Mouse (Mus musculus): ENCODE data around the gene Stoml3. TPM values are rescaled to one million over a fixed set of nuclear protein-coding genes. Genes with fewer than 3 reads are reported as not detected.

Gene Stoml3
- polyA plus RNA-seq, 1 experiment from 2014 or later, result 1.4 TPM

- Histone ChIP-seq H3K27ac (replicated peaks; ENCODE audit: low read depth, low read length) (no peak overlapping the region), H3K4me1 (ENCODE audit: control insufficient read depth, insufficient read depth, low read length) (0 out of 2 replicates have a peak, but pooled peaks cover 6% of the 10 kb centered on the region), H3K27me3 (replicated peaks; ENCODE audit: control insufficient read depth, insufficient read depth, low read length) (no peaks in the 10 kb centered on the region), H3K36me3 (ENCODE audit: control insufficient read depth, insufficient read depth, low read length) (peaks cover 14% of the 10 kb centered on the region), H3K9ac (ENCODE audit: low read depth, low read length) (no peak overlapping the region), H3K4me3 (ENCODE audit: low read depth, low read length) (no peak overlapping the region), H3K4me2 (ENCODE audit: low read depth, low read length) (no peak overlapping the region), H3K9me3 (ENCODE audit: control insufficient read depth, low read length) (no peaks in the 10 kb centered on the region)
- ATAC-seq (ENCODE audit: low read depth) (peak; percentile 60; the same call in 1 of the 2 replicates), DNase-seq (ENCODE audit: low spot score) (peak; percentile 48)
- WGBS, result 62% methylated on average over 10 of the region's 10 CpGs
Measured at GRCm38 (mm10) chr3:53486561-53486960, 1.9 kb upstream of the Stoml3 start.

- Histone ChIP-seq H3K4me2 (ENCODE audit: low read depth, low read length) (no peak overlapping the region), H3K27ac (replicated peaks; ENCODE audit: low read depth, low read length) (no peak overlapping the region), H3K4me1 (ENCODE audit: control insufficient read depth, insufficient read depth, low read length) (0 out of 2 replicates have a peak, but pooled peaks cover 6% of the 10 kb centered on the region), H3K4me3 (ENCODE audit: low read depth, low read length) (no peak overlapping the region), H3K36me3 (ENCODE audit: control insufficient read depth, insufficient read depth, low read length) (peaks cover 10% of the 10 kb centered on the region), H3K9me3 (ENCODE audit: control insufficient read depth, low read length) (no peaks in the 10 kb centered on the region), H3K27me3 (replicated peaks; ENCODE audit: control insufficient read depth, insufficient read depth, low read length) (no peaks in the 10 kb centered on the region), H3K9ac (ENCODE audit: low read depth, low read length) (no peak overlapping the region)
- ATAC-seq (ENCODE audit: low read depth), result 0 out of 2 replicates have a peak, but pooled peaks have one; percentile 19
- WGBS, result 64% methylated on average over 9 of the region's 9 CpGs
- no peak for DNase-seq (ENCODE audit: low spot score)
Measured at GRCm38 (mm10) chr3:53486996-53487576, 1.4 kb upstream of the Stoml3 start.

DNA sequence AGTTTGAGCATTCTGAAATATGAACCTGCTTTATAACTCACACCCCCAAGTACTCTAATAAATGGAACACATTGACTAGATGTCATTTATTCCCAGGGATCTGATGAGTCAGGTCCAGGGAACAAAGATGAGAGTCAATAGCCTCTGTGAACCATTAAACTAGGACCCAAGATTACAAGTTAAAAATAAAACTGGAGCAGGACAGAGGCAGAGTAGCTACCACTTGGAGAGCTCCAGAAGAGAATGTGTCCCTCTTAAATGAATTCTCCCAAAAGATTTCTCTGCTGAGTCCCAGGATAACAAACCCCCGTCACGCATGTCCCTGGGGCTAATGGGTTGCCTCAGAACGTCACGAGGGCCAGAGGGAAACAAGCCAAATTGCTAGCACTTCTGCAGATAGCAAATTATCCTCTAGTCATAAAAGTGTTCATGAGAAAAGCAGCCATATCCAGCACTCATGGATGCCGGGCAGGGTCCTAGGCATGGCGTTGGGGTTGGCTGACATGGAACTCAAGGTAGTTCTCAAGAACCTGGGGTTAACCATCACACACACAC lies 10.0 kb downstream of the Stoml3 start:
- 76% methylated on average over 6 of the region's 6 CpGs for WGBS
- ATAC-seq (ENCODE audit: low read depth), result no peak

DNA sequence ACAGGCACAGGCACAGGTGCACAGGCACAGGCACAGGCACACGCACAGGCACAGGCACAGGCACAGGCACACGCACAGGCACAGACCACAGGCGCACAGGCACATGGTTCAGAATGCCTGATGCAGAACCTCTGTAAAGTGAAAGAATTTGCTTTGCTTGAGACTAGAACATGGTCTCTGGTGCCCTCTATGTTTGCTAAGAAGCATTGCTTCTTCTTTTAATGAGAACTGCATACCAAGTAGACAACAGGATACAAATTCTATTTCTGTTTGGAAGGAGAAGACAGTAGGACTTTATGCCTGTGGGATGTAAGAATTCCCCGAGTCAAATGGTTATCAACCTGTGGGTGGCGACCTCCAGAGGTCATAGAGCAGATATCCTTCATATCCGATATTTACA lies 14.0 kb downstream of the Stoml3 start:
- ATAC-seq (ENCODE audit: low read depth) (peak; percentile 53; the same call in 1 of the 2 replicates), DNase-seq (ENCODE audit: low spot score) (peak; percentile 44)
- no peaks in the 10 kb centered on the region for H3K9me3 ChIP-seq (ENCODE audit: control insufficient read depth, low read length)
- no peaks in the 10 kb centered on the region for H3K27me3 ChIP-seq (replicated peaks; ENCODE audit: control insufficient read depth, insufficient read depth, low read length)
- no peaks in the 10 kb centered on the region for H3K36me3 ChIP-seq (ENCODE audit: control insufficient read depth, insufficient read depth, low read length)
- H3K9ac ChIP-seq (ENCODE audit: low read depth, low read length), result no peak overlapping the region
- no peak overlapping the region for H3K4me2 ChIP-seq (ENCODE audit: low read depth, low read length)
- no peak overlapping the region for H3K27ac ChIP-seq (replicated peaks; ENCODE audit: low read depth, low read length)
- 65% methylated on average over 6 of the region's 6 CpGs for WGBS
- no peak overlapping the region for H3K4me3 ChIP-seq (ENCODE audit: low read depth, low read length)
- H3K4me1 ChIP-seq (ENCODE audit: control insufficient read depth, insufficient read depth, low read length), result 0 out of 2 replicates have a peak, but pooled peaks cover 6% of the 10 kb centered on the region

More for the DNA sequence above, 10.0 kb downstream of the Stoml3 start:
- Histone ChIP-seq H3K4me3 (ENCODE audit: low read depth, low read length) (no peak overlapping the region), H3K9ac (ENCODE audit: low read depth, low read length) (no peak overlapping the region), H3K27me3 (replicated peaks; ENCODE audit: control insufficient read depth, insufficient read depth, low read length) (no peaks in the 10 kb centered on the region), H3K36me3 (ENCODE audit: control insufficient read depth, insufficient read depth, low read length) (no peaks in the 10 kb centered on the region), H3K9me3 (ENCODE audit: control insufficient read depth, low read length) (no peaks in the 10 kb centered on the region), H3K4me2 (ENCODE audit: low read depth, low read length) (no peak overlapping the region), H3K27ac (replicated peaks; ENCODE audit: low read depth, low read length) (no peak overlapping the region), H3K4me1 (ENCODE audit: control insufficient read depth, insufficient read depth, low read length) (0 out of 2 replicates have a peak, but pooled peaks cover 6% of the 10 kb centered on the region)
- DNase-seq (ENCODE audit: low spot score), result no peak

DNA sequence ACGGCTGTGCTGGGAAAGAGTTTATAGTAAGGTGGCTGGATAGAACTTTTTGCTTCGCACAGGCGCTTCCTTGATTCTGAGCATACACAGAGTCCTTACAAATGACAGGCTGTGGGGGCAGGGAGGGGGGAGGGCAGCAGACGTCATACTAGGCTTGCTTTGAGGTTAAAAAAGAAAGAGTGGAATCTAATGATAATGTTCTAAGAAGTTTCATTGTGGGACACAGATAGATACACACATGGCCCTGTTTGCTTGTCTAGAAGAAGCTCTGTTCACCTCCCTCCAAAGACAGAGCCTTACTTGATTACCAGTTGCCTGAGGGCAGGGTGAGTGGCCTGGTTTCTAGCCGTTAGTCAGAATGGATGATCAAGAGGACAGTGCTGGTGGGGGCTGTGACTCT lies 24.6 kb downstream of the Stoml3 start:
- ATAC-seq (ENCODE audit: low read depth) (no peak), DNase-seq (ENCODE audit: low spot score) (no peak)
- no peaks in the 10 kb centered on the region for H3K27me3 ChIP-seq (replicated peaks; ENCODE audit: control insufficient read depth, insufficient read depth, low read length)
- H3K4me3 ChIP-seq (ENCODE audit: low read depth, low read length), result no peak overlapping the region
- no peaks in the 10 kb centered on the region for H3K36me3 ChIP-seq (ENCODE audit: control insufficient read depth, insufficient read depth, low read length)
- no peaks in the 10 kb centered on the region for H3K4me1 ChIP-seq (ENCODE audit: control insufficient read depth, insufficient read depth, low read length)
- WGBS, result 45% methylated on average over 5 of the region's 5 CpGs
- H3K9me3 ChIP-seq (ENCODE audit: control insufficient read depth, low read length), result no peaks in the 10 kb centered on the region
- H3K27ac ChIP-seq (replicated peaks; ENCODE audit: low read depth, low read length), result no peak overlapping the region
- H3K4me2 ChIP-seq (ENCODE audit: low read depth, low read length), result no peak overlapping the region
- H3K9ac ChIP-seq (ENCODE audit: low read depth, low read length), result no peak overlapping the region

DNA sequence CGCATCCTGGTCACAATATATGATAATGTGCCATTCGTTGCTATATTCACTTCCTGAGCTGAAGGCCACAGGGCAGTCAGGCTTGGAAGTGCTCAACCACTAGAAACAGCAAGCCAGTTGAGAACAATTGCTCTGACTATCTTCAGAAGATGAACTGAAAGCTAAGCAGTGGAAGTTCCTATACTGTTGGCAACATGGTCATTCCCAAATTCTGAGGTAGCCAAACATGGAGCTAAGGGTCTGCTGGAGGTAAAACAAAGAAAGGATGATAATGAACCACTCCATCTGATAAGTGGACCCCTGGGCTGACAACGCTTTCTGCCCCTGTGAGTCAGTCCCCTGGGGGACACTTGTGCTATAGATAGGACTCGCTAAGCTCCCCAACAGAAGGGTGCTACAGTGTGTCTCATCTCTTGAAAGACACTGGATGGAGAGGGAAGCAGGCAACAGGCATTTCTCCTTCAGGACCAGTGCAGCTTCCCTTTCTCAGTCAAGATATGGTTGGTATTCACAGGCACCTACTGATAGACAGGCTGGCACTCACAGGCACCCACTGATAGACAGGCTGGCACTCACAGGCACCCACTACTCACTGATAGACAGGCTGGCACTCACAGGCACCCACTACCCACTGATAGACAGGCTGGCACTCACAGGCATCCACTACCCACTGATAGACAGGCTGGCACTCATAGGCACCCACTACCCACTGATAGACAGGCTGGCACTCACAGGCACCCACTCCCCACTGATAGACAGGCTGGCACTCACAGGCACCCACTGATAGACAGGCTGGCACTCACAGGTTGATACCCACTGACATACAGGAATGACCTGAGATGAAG lies 26.0 kb downstream of the Stoml3 start:
- ATAC-seq (ENCODE audit: low read depth) (no peak), DNase-seq (ENCODE audit: low spot score) (no peak)
- H3K4me3 ChIP-seq (ENCODE audit: low read depth, low read length), result no peak overlapping the region
- H3K4me2 ChIP-seq (ENCODE audit: low read depth, low read length), result no peak overlapping the region
- H3K36me3 ChIP-seq (ENCODE audit: control insufficient read depth, insufficient read depth, low read length), result no peaks in the 10 kb centered on the region
- no peak overlapping the region for H3K9ac ChIP-seq (ENCODE audit: low read depth, low read length)
- H3K9me3 ChIP-seq (ENCODE audit: control insufficient read depth, low read length), result no peaks in the 10 kb centered on the region
- no peaks in the 10 kb centered on the region for H3K27me3 ChIP-seq (replicated peaks; ENCODE audit: control insufficient read depth, insufficient read depth, low read length)
- 88% methylated on average over 4 of the region's 4 CpGs for WGBS
- H3K27ac ChIP-seq (replicated peaks; ENCODE audit: low read depth, low read length), result no peak overlapping the region
- H3K4me1 ChIP-seq (ENCODE audit: control insufficient read depth, insufficient read depth, low read length), result no peaks in the 10 kb centered on the region

GRCm38 (mm10) chr3:53522794-53523193 lies 34.3 kb downstream of the Stoml3 start:
- H3K4me2 ChIP-seq (ENCODE audit: low read depth, low read length), result no peak overlapping the region
- H3K4me1 ChIP-seq (ENCODE audit: control insufficient read depth, insufficient read depth, low read length), result 0 out of 2 replicates have a peak, but pooled peaks cover 3% of the 10 kb centered on the region
- H3K4me3 ChIP-seq (ENCODE audit: low read depth, low read length), result no peak overlapping the region
- DNase-seq (ENCODE audit: low spot score) (no peak), ATAC-seq (ENCODE audit: low read depth) (no peak)
- H3K27me3 ChIP-seq (replicated peaks; ENCODE audit: control insufficient read depth, insufficient read depth, low read length), result no peaks in the 10 kb centered on the region
- no peaks in the 10 kb centered on the region for H3K36me3 ChIP-seq (ENCODE audit: control insufficient read depth, insufficient read depth, low read length)
- WGBS, result 88% methylated on average over 10 of the region's 10 CpGs
- H3K9me3 ChIP-seq (ENCODE audit: control insufficient read depth, low read length), result no peaks in the 10 kb centered on the region
- no peak overlapping the region for H3K9ac ChIP-seq (ENCODE audit: low read depth, low read length)
- no peak overlapping the region for H3K27ac ChIP-seq (replicated peaks; ENCODE audit: low read depth, low read length)

DNA sequence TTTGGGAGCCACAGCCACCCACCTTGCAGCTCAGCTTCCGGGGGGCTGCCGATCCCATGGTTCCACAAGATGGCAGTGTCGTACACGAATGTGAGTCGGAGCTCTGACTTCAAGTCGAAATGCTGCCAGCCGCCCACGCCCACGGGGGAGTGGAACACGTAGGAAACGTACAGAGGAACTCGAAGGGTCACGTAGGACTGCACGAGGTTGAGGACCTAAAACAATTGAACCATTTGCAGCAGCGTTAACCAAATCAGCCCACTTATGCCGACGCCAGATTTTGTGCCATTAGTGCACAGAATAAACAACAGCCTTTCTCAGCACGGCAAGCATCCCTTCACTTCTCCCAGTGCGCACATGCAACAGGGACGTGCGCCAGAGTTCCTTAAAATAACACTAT lies 37.3 kb downstream of the Stoml3 start:
- no peaks in the 10 kb centered on the region for H3K36me3 ChIP-seq (ENCODE audit: control insufficient read depth, insufficient read depth, low read length)
- no peak overlapping the region for H3K27ac ChIP-seq (replicated peaks; ENCODE audit: low read depth, low read length)
- 0 out of 2 replicates have a peak, but pooled peaks cover 3% of the 10 kb centered on the region for H3K4me1 ChIP-seq (ENCODE audit: control insufficient read depth, insufficient read depth, low read length)
- 0 out of 2 replicates have a peak overlapping the region, but pooled peaks have one; percentile 43 for H3K9ac ChIP-seq (ENCODE audit: low read depth, low read length)
- H3K9me3 ChIP-seq (ENCODE audit: control insufficient read depth, low read length), result no peaks in the 10 kb centered on the region
- H3K4me3 ChIP-seq (ENCODE audit: low read depth, low read length), result peak overlapping the region; percentile 36
- WGBS, result 13% methylated on average over 21 of the region's 21 CpGs
- H3K4me2 ChIP-seq (ENCODE audit: low read depth, low read length), result peak overlapping the region; percentile 65
- H3K27me3 ChIP-seq (replicated peaks; ENCODE audit: control insufficient read depth, insufficient read depth, low read length), result no peaks in the 10 kb centered on the region
- ATAC-seq (ENCODE audit: low read depth), result peak; percentile 77
- peak; percentile 92 for DNase-seq (ENCODE audit: low spot score)

Data from embryonic facial prominence, embryonic 14.5 days (tissue).